ENCODE assay signal across 8 mouse cellular contexts in the genomic region with DNA sequence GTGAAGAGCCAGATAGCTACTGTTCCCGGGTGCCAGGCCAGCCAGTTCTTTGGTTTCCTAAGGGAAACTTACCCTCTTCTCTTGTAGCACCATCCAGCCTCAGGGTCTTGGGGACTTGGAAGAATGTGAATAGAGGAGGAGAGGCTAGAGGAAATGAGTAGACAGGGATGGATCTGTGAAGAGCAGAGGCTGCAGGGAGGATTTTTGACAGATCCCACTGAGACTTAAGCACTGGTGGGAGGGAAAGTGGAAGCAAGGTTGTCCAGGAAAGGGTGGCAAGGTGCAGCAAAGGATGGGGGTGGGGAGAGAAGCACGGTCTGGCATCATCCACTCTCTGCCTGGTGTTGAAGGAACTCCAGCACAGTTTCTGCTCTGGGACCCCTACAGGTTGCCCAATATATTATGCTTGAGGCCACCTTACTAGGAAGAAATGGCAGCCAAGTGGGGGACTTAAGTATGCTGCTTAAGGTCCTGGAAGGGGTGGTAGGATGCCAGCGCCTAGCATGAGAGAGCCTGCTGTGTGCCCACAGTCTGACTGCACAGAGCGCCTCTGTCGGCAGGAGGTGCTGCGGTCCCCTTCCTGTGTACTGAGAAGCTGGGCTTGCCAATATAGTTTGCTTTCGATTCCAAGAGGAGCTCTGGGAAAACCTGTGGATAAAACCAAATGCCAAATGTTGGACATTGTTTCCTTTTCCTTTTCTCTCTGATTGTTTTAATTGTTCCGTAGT. TPM values are rescaled to one million over a fixed set of nuclear protein-coding genes. Genes with fewer than 3 reads are reported as not detected.
A peak's percentile ranks its signal among the peaks of the same experiment; 100 is the strongest.
DNase-seq lines count a peak whose midpoint lies in the region; ATAC-seq and TF ChIP-seq lines count a peak whose summit lies in the region.

No protein-coding gene starts in this region.

- no peaks in the 10 kb centered on the region for H3K79me2 ChIP-seq in liver, adult 2 months (ENCODE audit: control insufficient read depth, insufficient read depth, low read length)

- TF ChIP-seq CTCF in liver, adult 2 months (IDR thresholded peaks at IDR 0.05; ENCODE audit: low read depth, low read length), result peak; percentile 47; the same call in 1 of the 2 replicates

- no peaks in the 10 kb centered on the region for H3K27me3 ChIP-seq in liver, adult 2 months (ENCODE audit: control insufficient read depth, insufficient read depth, low read length)
- no peaks in the 10 kb centered on the region for H3K27me3 ChIP-seq in liver, embryonic 12.5 days (replicated peaks)

- no peak overlapping the region for H3K4me2 ChIP-seq in liver, embryonic 12.5 days

- peak; percentile 72 for DNase-seq in cerebellum, adult 11-12 months
- no peak for DNase-seq in cerebellum, postnatal 4 days (ENCODE audit: low spot score in 2 of 2)
- DNase-seq in liver, adult 2 months (ENCODE audit: extremely low read depth, low read depth, low spot score), result no peak
- peak; percentile 53 to 56 for DNase-seq in cerebellum, postnatal 36 days
- peak; percentile 15 to 42 for DNase-seq in layer of hippocampus, postnatal 36 days
- no peak for DNase-seq in embryo, embryonic 10 days (ENCODE audit: low spot score)
- DNase-seq in urinary bladder, adult 2 months (ENCODE audit: low spot score), result no peak

- peaks cover 4% of the 10 kb centered on the region; the same call in 1 of the 2 replicates for H3K4me1 ChIP-seq in liver, adult 2 months (ENCODE audit: control insufficient read depth, insufficient read depth, low read length)
- peaks cover 19% of the 10 kb centered on the region for H3K4me1 ChIP-seq in liver, embryonic 12.5 days

- no peak for ATAC-seq in liver, embryonic 12.5 days

- H3K9me3 ChIP-seq in liver, embryonic 12.5 days (replicated peaks), result no peaks in the 10 kb centered on the region

- 78% methylated on average over 8 of the region's 8 CpGs for WGBS in liver, adult 2 months
- 86% methylated on average over 8 of the region's 8 CpGs for WGBS in liver, embryonic 12.5 days (ENCODE audit: insufficient replicate concordance)

- H3K9ac ChIP-seq in liver, adult 2 months (ENCODE audit: low read depth, low read length), result no peak overlapping the region
- no peak overlapping the region for H3K9ac ChIP-seq in liver, embryonic 12.5 days

- H3K4me3 ChIP-seq in liver, adult 2 months (ENCODE audit: insufficient read depth, low read depth, low read length), result no peak overlapping the region
- H3K4me3 ChIP-seq in liver, embryonic 12.5 days, result no peak overlapping the region

- no peak for TF ChIP-seq POLR2A in liver, adult 2 months (IDR thresholded peaks at IDR 0.05; ENCODE audit: extremely low read depth, insufficient read depth, low read length)

- H3K27ac ChIP-seq in liver, adult 2 months (replicated peaks; ENCODE audit: insufficient read depth, low read depth, low read length), result no peak overlapping the region
- no peak overlapping the region for H3K27ac ChIP-seq in liver, embryonic 12.5 days

- H3K36me3 ChIP-seq in liver, adult 2 months (ENCODE audit: control insufficient read depth, insufficient read depth, low read length), result peaks cover 42% of the 10 kb centered on the region
- peaks cover 97% of the 10 kb centered on the region for H3K36me3 ChIP-seq in liver, embryonic 12.5 days

RNA-seq across cellular contexts. Expression of gene Rapsn, which starts 17.2 kb away (rescaled TPM):
- 0.07 TPM in 1 of 2 replicates, not detected in the other for total RNA-seq in liver, adult 2 months (2014; rRNA removed)
- polyA plus RNA-seq in liver, adult 2 months (2012; rRNA removed), result 0.09 TPM in 1 of 2 replicates, not detected in the other
- polyA plus RNA-seq in liver, embryonic 12.5 days (2016; fragmentation: Nextera tagmentation; extraction: Ambion mirVana), result 0.57 and 0.94 TPM in 2 replicates
- under 1 TPM; 0.22 to 0.61 TPM for total RNA-seq in layer of hippocampus, postnatal 36 days (2021)
- polyA plus RNA-seq in urinary bladder, adult 2 months (2012; rRNA removed), result 0.56 and 0.81 TPM in 2 replicates

RNA-seq across cellular contexts. Expression of gene Psmc3, which starts 35.6 kb away (rescaled TPM):
- total RNA-seq in liver, adult 2 months (2014; rRNA removed), result 147 and 190 TPM in 2 replicates
- 69.4 and 71.4 TPM in 2 replicates for polyA plus RNA-seq in liver, adult 2 months (2012; rRNA removed)
- 220 and 223 TPM in 2 replicates for polyA plus RNA-seq in liver, embryonic 12.5 days (2016; fragmentation: Nextera tagmentation; extraction: Ambion mirVana)
- 100 to 1,000 TPM; 207 to 228 TPM for total RNA-seq in layer of hippocampus, postnatal 36 days (2021)
- polyA plus RNA-seq in urinary bladder, adult 2 months (2012; rRNA removed), result 166 and 178 TPM in 2 replicates

RNA-seq across cellular contexts. Expression of gene Slc39a13, which starts 52.0 kb away (rescaled TPM):
- total RNA-seq in liver, adult 2 months (2014; rRNA removed), result 4.3 and 6.8 TPM in 2 replicates
- 13.1 and 17.5 TPM in 2 replicates for polyA plus RNA-seq in liver, adult 2 months (2012; rRNA removed)
- 15.1 and 15.3 TPM in 2 replicates for polyA plus RNA-seq in liver, embryonic 12.5 days (2016; fragmentation: Nextera tagmentation; extraction: Ambion mirVana)
- total RNA-seq in layer of hippocampus, postnatal 36 days (2021), result 10 to 100 TPM; 27.2 to 32.2 TPM
- 63.7 and 87.4 TPM in 2 replicates for polyA plus RNA-seq in urinary bladder, adult 2 months (2012; rRNA removed)

Comparison
In these comparisons a context has a peak if more than half of its experiments do, and no peak if none do; other contexts are left out.
1. DNase-seq: peak in cerebellum, adult 11-12 months (single experiment), cerebellum, postnatal 36 days (2 of 2) and layer of hippocampus, postnatal 36 days (2 of 2); none in cerebellum, postnatal 4 days (0 of 2), liver, adult 2 months (single experiment), embryo, embryonic 10 days (single experiment) and urinary bladder, adult 2 months (single experiment).